Mouse (Mus musculus) yolk sac, embryonic 10.5 days (tissue): ENCODE measurements around the gene Dclk3.
A peak's percentile ranks its signal among the peaks of the same experiment; 100 is the strongest.

ENCODE experiments used
- DNase-seq: peaks from one replicate; pipeline ENCODE4 v3.0.0-alpha.2; 2017; ENCODE audit warnings: low spot score

Dclk3 gene

GRCm38 (mm10) chr9:111440446-111440845, 1.6 kb downstream of the Dclk3 start:
- no peak for DNase-seq

- DNase-seq: no peak
Measured at GRCm38 (mm10) chr9:111441151-111441550, 2.3 kb downstream of the Dclk3 start.

GRCm38 (mm10) chr9:111446204-111446603, 7.3 kb downstream of the Dclk3 start:
- no peak for DNase-seq

GRCm38 (mm10) chr9:111448976-111449375, 10.1 kb downstream of the Dclk3 start:
- no peak for DNase-seq

- no peak for DNase-seq
Measured at GRCm38 (mm10) chr9:111449880-111450279, 11.0 kb downstream of the Dclk3 start.

- DNase-seq: peak; percentile 55
Measured at GRCm38 (mm10) chr9:111450853-111451404, 12.0 kb downstream of the Dclk3 start.

- no peak for DNase-seq
Measured at GRCm38 (mm10) chr9:111453895-111454294, 15.0 kb downstream of the Dclk3 start.

GRCm38 (mm10) chr9:111457176-111457935, 18.5 kb downstream of the Dclk3 start:
- no peak for DNase-seq

GRCm38 (mm10) chr9:111457936-111458310, 19.0 kb downstream of the Dclk3 start:
- no peak for DNase-seq

GRCm38 (mm10) chr9:111459466-111459865, 20.6 kb downstream of the Dclk3 start:
- peak; percentile 56 for DNase-seq

GRCm38 (mm10) chr9:111460201-111460814, 21.4 kb downstream of the Dclk3 start:
- peak; percentile 64 for DNase-seq

- DNase-seq: no peak
Measured at GRCm38 (mm10) chr9:111461415-111462103, 22.7 kb downstream of the Dclk3 start.

GRCm38 (mm10) chr9:111465666-111466065, 26.8 kb downstream of the Dclk3 start:
- no peak for DNase-seq

- no peak for DNase-seq
Measured at GRCm38 (mm10) chr9:111473686-111474457, 35.0 kb downstream of the Dclk3 start.

- DNase-seq: no peak
Measured at GRCm38 (mm10) chr9:111474458-111474745, 35.5 kb downstream of the Dclk3 start.

GRCm38 (mm10) chr9:111475281-111475680, 36.4 kb downstream of the Dclk3 start:
- no peak for DNase-seq

- no peak for DNase-seq
Measured at GRCm38 (mm10) chr9:111475973-111476372, 37.1 kb downstream of the Dclk3 start.

GRCm38 (mm10) chr9:111476479-111477016, 37.7 kb downstream of the Dclk3 start:
- no peak for DNase-seq

GRCm38 (mm10) chr9:111478853-111479490, 40.1 kb downstream of the Dclk3 start:
- DNase-seq: no peak

GRCm38 (mm10) chr9:111481011-111481410, 42.1 kb downstream of the Dclk3 start:
- DNase-seq: no peak
